Mouse (Mus musculus): ENCODE results near the gene Elmsan1. TPM values are rescaled to one million over a fixed set of nuclear protein-coding genes. Genes with fewer than 3 reads are reported as not detected.
A peak's percentile ranks its signal among the peaks of the same experiment; 100 is the strongest.

The Elmsan1 gene
- polyA plus RNA-seq, 1 experiment from 2014 or later, result 9.4 TPM

GRCm38 (mm10) chr12:84140135-84140534 is 78.5 kb downstream of the Elmsan1 start:
- Histone ChIP-seq H3K4me3 (replicated peaks; ENCODE audit: low read length) (no peak overlapping the region), H3K9ac (ENCODE audit: low read length) (no peak overlapping the region), H3K36me3 (ENCODE audit: control insufficient read depth, insufficient read depth, low read length) (no peaks in the 10 kb centered on the region), H3K4me2 (ENCODE audit: low read depth, low read length) (no peak overlapping the region), H3K4me1 (ENCODE audit: control insufficient read depth, insufficient read depth, low read length) (no peaks in the 10 kb centered on the region), H3K27me3 (ENCODE audit: control insufficient read depth, insufficient read depth, low read length) (no peaks in the 10 kb centered on the region), H3K9me3 (replicated peaks; ENCODE audit: control insufficient read depth, low read length) (no peaks in the 10 kb centered on the region), H3K27ac (ENCODE audit: low read length) (no peak overlapping the region)
- no peak for ATAC-seq (ENCODE audit: insufficient read depth, low FRiP score)
- WGBS, result 55% methylated on average over 4 of the region's 4 CpGs

GRCm38 (mm10) chr12:84137131-84137530 is 81.5 kb downstream of the Elmsan1 start:
- Histone ChIP-seq H3K27me3 (ENCODE audit: control insufficient read depth, insufficient read depth, low read length) (no peaks in the 10 kb centered on the region), H3K4me3 (replicated peaks; ENCODE audit: low read length) (no peak overlapping the region), H3K36me3 (ENCODE audit: control insufficient read depth, insufficient read depth, low read length) (no peaks in the 10 kb centered on the region), H3K9me3 (replicated peaks; ENCODE audit: control insufficient read depth, low read length) (no peaks in the 10 kb centered on the region), H3K4me1 (ENCODE audit: control insufficient read depth, insufficient read depth, low read length) (no peaks in the 10 kb centered on the region), H3K4me2 (ENCODE audit: low read depth, low read length) (no peak overlapping the region), H3K27ac (ENCODE audit: low read length) (no peak overlapping the region), H3K9ac (ENCODE audit: low read length) (no peak overlapping the region)
- no peak for ATAC-seq (ENCODE audit: insufficient read depth, low FRiP score)
- WGBS, result 91% methylated on average over 7 of the region's 7 CpGs

GRCm38 (mm10) chr12:84132265-84132664 is 86.4 kb downstream of the Elmsan1 start:
- no peak overlapping the region for H3K27ac ChIP-seq (ENCODE audit: low read length)
- WGBS, result 55% methylated on average over 3 of the region's 3 CpGs
- H3K9me3 ChIP-seq (replicated peaks; ENCODE audit: control insufficient read depth, low read length), result no peaks in the 10 kb centered on the region
- ATAC-seq (ENCODE audit: insufficient read depth, low FRiP score), result no peak
- no peak overlapping the region for H3K4me2 ChIP-seq (ENCODE audit: low read depth, low read length)
- H3K4me3 ChIP-seq (replicated peaks; ENCODE audit: low read length), result no peak overlapping the region
- H3K4me1 ChIP-seq (ENCODE audit: control insufficient read depth, insufficient read depth, low read length), result no peaks in the 10 kb centered on the region
- H3K9ac ChIP-seq (ENCODE audit: low read length), result no peak overlapping the region
- H3K36me3 ChIP-seq (ENCODE audit: control insufficient read depth, insufficient read depth, low read length), result no peaks in the 10 kb centered on the region
- no peaks in the 10 kb centered on the region for H3K27me3 ChIP-seq (ENCODE audit: control insufficient read depth, insufficient read depth, low read length)

- Histone ChIP-seq H3K9ac (ENCODE audit: low read length) (no peak overlapping the region), H3K4me2 (ENCODE audit: low read depth, low read length) (no peak overlapping the region), H3K4me1 (ENCODE audit: control insufficient read depth, insufficient read depth, low read length) (no peaks in the 10 kb centered on the region), H3K36me3 (ENCODE audit: control insufficient read depth, insufficient read depth, low read length) (no peaks in the 10 kb centered on the region), H3K4me3 (replicated peaks; ENCODE audit: low read length) (no peak overlapping the region), H3K27ac (ENCODE audit: low read length) (no peak overlapping the region), H3K9me3 (replicated peaks; ENCODE audit: control insufficient read depth, low read length) (no peaks in the 10 kb centered on the region), H3K27me3 (ENCODE audit: control insufficient read depth, insufficient read depth, low read length) (no peaks in the 10 kb centered on the region)
- no peak for ATAC-seq (ENCODE audit: insufficient read depth, low FRiP score)
- 87% methylated on average over 8 of the region's 8 CpGs for WGBS
These were observed 88.8 kb downstream of the Elmsan1 start for GRCm38 (mm10) chr12:84129931-84130330.

- ATAC-seq (ENCODE audit: insufficient read depth, low FRiP score), result no peak
- no peak overlapping the region for H3K27ac ChIP-seq (ENCODE audit: low read length)
- H3K4me2 ChIP-seq (ENCODE audit: low read depth, low read length), result no peak overlapping the region
- no peak overlapping the region for H3K4me3 ChIP-seq (replicated peaks; ENCODE audit: low read length)
- 89% methylated on average over 6 of the region's 6 CpGs for WGBS
- H3K4me1 ChIP-seq (ENCODE audit: control insufficient read depth, insufficient read depth, low read length), result no peaks in the 10 kb centered on the region
- no peaks in the 10 kb centered on the region for H3K9me3 ChIP-seq (replicated peaks; ENCODE audit: control insufficient read depth, low read length)
- H3K36me3 ChIP-seq (ENCODE audit: control insufficient read depth, insufficient read depth, low read length), result no peaks in the 10 kb centered on the region
- H3K9ac ChIP-seq (ENCODE audit: low read length), result no peak overlapping the region
- no peaks in the 10 kb centered on the region for H3K27me3 ChIP-seq (ENCODE audit: control insufficient read depth, insufficient read depth, low read length)
These were observed 90.1 kb downstream of the Elmsan1 start for GRCm38 (mm10) chr12:84128576-84128975.

- WGBS, result 80% methylated on average over 2 of the region's 2 CpGs
- no peak for ATAC-seq (ENCODE audit: insufficient read depth, low FRiP score)
These were observed 91.8 kb downstream of the Elmsan1 start for GRCm38 (mm10) chr12:84126899-84127298.

GRCm38 (mm10) chr12:84125892-84126291 is 92.8 kb downstream of the Elmsan1 start:
- H3K27ac ChIP-seq (ENCODE audit: low read length), result no peak overlapping the region
- WGBS, result 62% methylated on average over 12 of the region's 12 CpGs
- H3K9me3 ChIP-seq (replicated peaks; ENCODE audit: control insufficient read depth, low read length), result no peaks in the 10 kb centered on the region

More at GRCm38 (mm10) chr12:84126899-84127298, 91.8 kb downstream of the Elmsan1 start:
- Histone ChIP-seq H3K36me3 (ENCODE audit: control insufficient read depth, insufficient read depth, low read length) (no peaks in the 10 kb centered on the region), H3K9me3 (replicated peaks; ENCODE audit: control insufficient read depth, low read length) (no peaks in the 10 kb centered on the region), H3K4me1 (ENCODE audit: control insufficient read depth, insufficient read depth, low read length) (no peaks in the 10 kb centered on the region), H3K4me2 (ENCODE audit: low read depth, low read length) (no peak overlapping the region), H3K9ac (ENCODE audit: low read length) (no peak overlapping the region), H3K27me3 (ENCODE audit: control insufficient read depth, insufficient read depth, low read length) (no peaks in the 10 kb centered on the region), H3K4me3 (replicated peaks; ENCODE audit: low read length) (no peak overlapping the region), H3K27ac (ENCODE audit: low read length) (no peak overlapping the region)

GRCm38 (mm10) chr12:84119584-84119983 is 99.1 kb downstream of the Elmsan1 start:
- H3K9ac ChIP-seq (ENCODE audit: low read length), result no peak overlapping the region
- H3K27ac ChIP-seq (ENCODE audit: low read length), result no peak overlapping the region
- H3K36me3 ChIP-seq (ENCODE audit: control insufficient read depth, insufficient read depth, low read length), result no peaks in the 10 kb centered on the region
- H3K4me2 ChIP-seq (ENCODE audit: low read depth, low read length), result no peak overlapping the region
- peaks cover 5% of the 10 kb centered on the region; the same call in 1 of the 2 replicates for H3K4me1 ChIP-seq (ENCODE audit: control insufficient read depth, insufficient read depth, low read length)
- no peaks in the 10 kb centered on the region for H3K27me3 ChIP-seq (ENCODE audit: control insufficient read depth, insufficient read depth, low read length)
- no peak overlapping the region for H3K4me3 ChIP-seq (replicated peaks; ENCODE audit: low read length)
- WGBS, result 97% methylated on average over 5 of the region's 5 CpGs
- no peak for ATAC-seq (ENCODE audit: insufficient read depth, low FRiP score)
- H3K9me3 ChIP-seq (replicated peaks; ENCODE audit: control insufficient read depth, low read length), result no peaks in the 10 kb centered on the region

More at GRCm38 (mm10) chr12:84125892-84126291, 92.8 kb downstream of the Elmsan1 start:
- H3K27me3 ChIP-seq (ENCODE audit: control insufficient read depth, insufficient read depth, low read length), result no peaks in the 10 kb centered on the region
- no peak overlapping the region for H3K4me2 ChIP-seq (ENCODE audit: low read depth, low read length)
- ATAC-seq (ENCODE audit: insufficient read depth, low FRiP score), result no peak
- no peak overlapping the region for H3K4me3 ChIP-seq (replicated peaks; ENCODE audit: low read length)
- H3K36me3 ChIP-seq (ENCODE audit: control insufficient read depth, insufficient read depth, low read length), result no peaks in the 10 kb centered on the region
- H3K9ac ChIP-seq (ENCODE audit: low read length), result no peak overlapping the region
- no peaks in the 10 kb centered on the region for H3K4me1 ChIP-seq (ENCODE audit: control insufficient read depth, insufficient read depth, low read length)

GRCm38 (mm10) chr12:84114153-84114994 is 104.3 kb downstream of the Elmsan1 start, which contains the start of gene Dnal1:
Dnal1 (plus strand) TSS chr12:84114366.
- Histone ChIP-seq H3K9me3 (replicated peaks; ENCODE audit: control insufficient read depth, low read length) (no peaks in the 10 kb centered on the region), H3K27ac (ENCODE audit: low read length) (peak within 1 kb of the TSS; percentile 49), H3K4me1 (ENCODE audit: control insufficient read depth, insufficient read depth, low read length) (peaks cover 5% of the 10 kb centered on the region; the same call in 1 of the 2 replicates), H3K4me3 (replicated peaks; ENCODE audit: low read length) (peak within 1 kb of the TSS; percentile 82), H3K27me3 (ENCODE audit: control insufficient read depth, insufficient read depth, low read length) (no peaks in the 10 kb centered on the region), H3K36me3 (ENCODE audit: control insufficient read depth, insufficient read depth, low read length) (no peaks in the 10 kb centered on the region), H3K9ac (ENCODE audit: low read length) (peak within 1 kb of the TSS; percentile 79), H3K4me2 (ENCODE audit: low read depth, low read length) (peak within 1 kb of the TSS; percentile 69)
- peak; percentile 97 for ATAC-seq (ENCODE audit: insufficient read depth, low FRiP score)
- 2% methylated on average over 34 of the region's 35 CpGs for WGBS

All from stomach, embryonic 16.5 days (tissue).